Comparison of ENCODE assay signal across 10 mouse cellular contexts in genomic region chr17:14302356-14302755, GRCm38 (mm10). TPM values are rescaled to one million over a fixed set of nuclear protein-coding genes. Genes with fewer than 3 reads are reported as not detected.
DNase-seq lines count a peak whose midpoint lies in the region; ATAC-seq and TF ChIP-seq lines count a peak whose summit lies in the region.
"Had no signal": no experiment of that assay in that cellular context is flagged by ENCODE, and none has a peak within 500 bp of the region (broad histone marks: within the 10 kb centered on the region; RNA-seq: fewer than 3 reads in every experiment).

No protein-coding gene starts in this region.

- no peak overlapping the region for H3K4me2 ChIP-seq in forebrain, postnatal 0 days (ENCODE audit: low read depth)
- no peak overlapping the region for H3K4me2 ChIP-seq in forebrain, embryonic 13.5 days
- no peak overlapping the region for H3K4me2 ChIP-seq in limb, embryonic 11.5 days (ENCODE audit: low read depth, severe bottlenecking)
- H3K4me2 ChIP-seq in neural tube, embryonic 14.5 days (ENCODE audit: low read depth, low read length) = no peak overlapping the region

- no peaks in the 10 kb centered on the region for H3K4me1 ChIP-seq in forebrain, postnatal 0 days (ENCODE audit: insufficient read depth)
- H3K4me1 ChIP-seq in forebrain, embryonic 13.5 days = peaks cover 3% of the 10 kb centered on the region; the same call in 1 of the 2 replicates
- no peaks in the 10 kb centered on the region for H3K4me1 ChIP-seq in limb, embryonic 11.5 days (ENCODE audit: control insufficient read depth, insufficient read depth, low read length)
- H3K4me1 ChIP-seq in limb, embryonic 10.5 days = peaks cover 13% of the 10 kb centered on the region
- H3K4me1 ChIP-seq in neural tube, embryonic 14.5 days (ENCODE audit: control insufficient read depth, insufficient read depth, low read length) = no peaks in the 10 kb centered on the region
- H3K4me1 ChIP-seq: megakaryocyte, embryonic 14.5 days had no signal

- H3K36me3 ChIP-seq in forebrain, postnatal 0 days (ENCODE audit: insufficient read depth) = no peaks in the 10 kb centered on the region
- no peaks in the 10 kb centered on the region for H3K36me3 ChIP-seq in forebrain, embryonic 13.5 days (ENCODE audit: poor library complexity, severe bottlenecking)
- H3K36me3 ChIP-seq in limb, embryonic 11.5 days (ENCODE audit: control insufficient read depth, insufficient read depth, low read length) = no peaks in the 10 kb centered on the region
- H3K36me3 ChIP-seq in limb, embryonic 10.5 days = no peaks in the 10 kb centered on the region
- no peaks in the 10 kb centered on the region for H3K36me3 ChIP-seq in neural tube, embryonic 14.5 days (ENCODE audit: control insufficient read depth, insufficient read depth, low read length)

- 33% methylated on average over 6 of the region's 6 CpGs for WGBS in forebrain, postnatal 0 days
- WGBS in forebrain, embryonic 13.5 days = 36% methylated on average over 6 of the region's 6 CpGs
- WGBS in limb, embryonic 11.5 days = 48% methylated on average over 6 of the region's 6 CpGs
- 48% methylated on average over 6 of the region's 6 CpGs for WGBS in limb, embryonic 10.5 days
- 15% methylated on average over 6 of the region's 6 CpGs for WGBS in neural tube, embryonic 14.5 days

- 0 out of 2 replicates have a peak, but pooled peaks have one; percentile 11 for TF ChIP-seq CTCF in forebrain, postnatal 0 days (IDR thresholded peaks at IDR 0.05; ENCODE audit: low read depth)

- H3K27me3 ChIP-seq in forebrain, postnatal 0 days (ENCODE audit: insufficient read depth, low read length) = no peaks in the 10 kb centered on the region
- H3K27me3 ChIP-seq in forebrain, embryonic 13.5 days = no peaks in the 10 kb centered on the region
- no peaks in the 10 kb centered on the region for H3K27me3 ChIP-seq in limb, embryonic 11.5 days (ENCODE audit: control insufficient read depth, insufficient read depth, low read length)
- no peaks in the 10 kb centered on the region for H3K27me3 ChIP-seq in limb, embryonic 10.5 days (ENCODE audit: low read depth, poor library complexity, severe bottlenecking)
- no peaks in the 10 kb centered on the region for H3K27me3 ChIP-seq in neural tube, embryonic 14.5 days (ENCODE audit: control insufficient read depth, insufficient read depth, low read length)
- H3K27me3 ChIP-seq: megakaryocyte, embryonic 14.5 days had no signal

- peak; percentile 21 for DNase-seq in forebrain, postnatal 0 days
- peak; percentile 39 for DNase-seq in limb, embryonic 11.5 days (ENCODE audit: low spot score)
- DNase-seq in limb, embryonic 10.5 days (ENCODE audit: low spot score) = no peak
- peak; percentile 32 for DNase-seq in embryo, embryonic 9.5 days (ENCODE audit: extremely low spot score)
- no peak for DNase-seq in adipocyte (ENCODE audit: low spot score)
- no peak for DNase-seq in urinary bladder, postnatal 10 days (ENCODE audit: low spot score)

- ATAC-seq in forebrain, postnatal 0 days = peak; percentile 58
- no peak for ATAC-seq in forebrain, embryonic 13.5 days
- no peak; the same call in 1 of the 2 replicates for ATAC-seq in limb, embryonic 11.5 days (ENCODE audit: insufficient number of reproducible peaks, low FRiP score, low TSS enrichment, low read depth)
- peak; percentile 83 for ATAC-seq in neural tube, embryonic 14.5 days (ENCODE audit: low read depth)
- ATAC-seq: activated CD4-positive, CD25-positive, alpha-beta regulatory T cell, adult 4 months had no signal

- H3K9ac ChIP-seq in forebrain, postnatal 0 days = no peak overlapping the region
- H3K9ac ChIP-seq in forebrain, embryonic 13.5 days = no peak overlapping the region
- no peak overlapping the region for H3K9ac ChIP-seq in limb, embryonic 11.5 days (ENCODE audit: low read length)
- H3K9ac ChIP-seq in neural tube, embryonic 14.5 days (replicated peaks; ENCODE audit: low read depth, low read length) = no peak overlapping the region

- H3K4me3 ChIP-seq in forebrain, postnatal 0 days (ENCODE audit: low read depth, low read length) = no peak overlapping the region
- H3K4me3 ChIP-seq in forebrain, embryonic 13.5 days = no peak overlapping the region
- no peak overlapping the region for H3K4me3 ChIP-seq in limb, embryonic 11.5 days (ENCODE audit: low read depth, low read length)
- H3K4me3 ChIP-seq in limb, embryonic 10.5 days = no peak overlapping the region
- H3K4me3 ChIP-seq in neural tube, embryonic 14.5 days (ENCODE audit: low read depth, low read length) = no peak overlapping the region
- H3K4me3 ChIP-seq: megakaryocyte, embryonic 14.5 days had no signal

- no peak overlapping the region for H3K27ac ChIP-seq in forebrain, postnatal 0 days (ENCODE audit: low read depth, low read length)
- H3K27ac ChIP-seq in forebrain, embryonic 13.5 days = no peak overlapping the region
- no peak overlapping the region for H3K27ac ChIP-seq in limb, embryonic 11.5 days (replicated peaks; ENCODE audit: low read depth, low read length)
- H3K27ac ChIP-seq in limb, embryonic 10.5 days = no peak overlapping the region
- H3K27ac ChIP-seq in neural tube, embryonic 14.5 days (ENCODE audit: low read depth, low read length) = no peak overlapping the region

- no peaks in the 10 kb centered on the region for H3K9me3 ChIP-seq in forebrain, postnatal 0 days (ENCODE audit: low read length)
- H3K9me3 ChIP-seq in forebrain, embryonic 13.5 days (replicated peaks) = no peaks in the 10 kb centered on the region
- H3K9me3 ChIP-seq in limb, embryonic 11.5 days (ENCODE audit: control insufficient read depth, low read length) = no peaks in the 10 kb centered on the region
- H3K9me3 ChIP-seq in limb, embryonic 10.5 days (replicated peaks) = no peaks in the 10 kb centered on the region
- H3K9me3 ChIP-seq in neural tube, embryonic 14.5 days (ENCODE audit: control insufficient read depth, low read length) = no peaks in the 10 kb centered on the region

RNA-seq across cellular contexts. Expression of gene Smoc2, which starts 23.1 kb away (rescaled TPM):
- 4.8 and 5.8 TPM in 2 replicates for total RNA-seq in forebrain, postnatal 0 days (2014; rRNA removed)
- 4.4 and 4.7 TPM in 2 replicates for polyA plus RNA-seq in forebrain, postnatal 0 days (2015; fragmentation: Nextera tagmentation; extraction: Ambion mirVana)
- polyA plus RNA-seq in forebrain, embryonic 13.5 days (2015; fragmentation: Nextera tagmentation; extraction: Ambion mirVana) = 0.66 and 1.1 TPM in 2 replicates
- 37.0 and 39.8 TPM in 2 replicates for polyA plus RNA-seq in limb, embryonic 11.5 days (2014; fragmentation: Nextera tagmentation; extraction: Ambion mirVana)
- 7.4 and 21.8 TPM in 2 replicates for polyA plus RNA-seq in limb, embryonic 10.5 days (2016; fragmentation: Nextera tagmentation; extraction: Ambion mirVana)
- polyA plus RNA-seq in neural tube, embryonic 14.5 days (2014; fragmentation: Nextera tagmentation; extraction: Ambion mirVana) = 6.0 and 6.3 TPM in 2 replicates
- polyA plus RNA-seq: activated CD4-positive, CD25-positive, alpha-beta regulatory T cell, adult 4 months had no signal

Comparison
In these comparisons a context has a peak if more than half of its experiments do, and no peak if none do; other contexts are left out.
1. ATAC-seq: peak in forebrain, postnatal 0 days (single experiment) and neural tube, embryonic 14.5 days (single experiment); none in forebrain, embryonic 13.5 days (single experiment) and limb, embryonic 11.5 days (single experiment).
2. DNase-seq: peak in forebrain, postnatal 0 days (single experiment), limb, embryonic 11.5 days (single experiment) and embryo, embryonic 9.5 days (single experiment); none in limb, embryonic 10.5 days (single experiment), adipocyte (single experiment) and urinary bladder, postnatal 10 days (single experiment).